Mouse (Mus musculus) heart, postnatal 0 days (tissue): ENCODE results near the gene Gm20458. TPM values are rescaled to one million over a fixed set of nuclear protein-coding genes. Genes with fewer than 3 reads are reported as not detected.

Source experiments
- ATAC-seq: fragments of 200-750 bp; cut with Nextera tagmentation; 2 replicates; pipeline ENCODE4 v1.8.0; 2017; ENCODE audit warnings: low read depth, moderate number of reproducible peaks, moderate library complexity; ENCODE audit not compliant: insufficient read depth
- DNase-seq: peaks from one replicate; pipeline ENCODE4 v3.0.0-alpha.2; 2016; ENCODE audit warnings: low spot score
- H3K27ac ChIP-seq: fragments of 300-500 bp; sonication (generic); 2 replicates; pipeline ENCODE4 v1.5.1; 2014; ENCODE audit warnings: low read depth, mild to moderate bottlenecking
- H3K27me3 ChIP-seq: fragments of 300-500 bp; sonication (generic); 2 replicates; pipeline ENCODE4 v1.6.1; 2014; ENCODE audit warnings: low read length, mixed read lengths; ENCODE audit not compliant: control insufficient read depth, insufficient read depth
- H3K36me3 ChIP-seq: fragments of 300-500 bp; sonication (generic); replicated peaks from 2 replicates; pipeline ENCODE4 v1.6.1; 2014; ENCODE audit warnings: low read length, mixed read lengths; ENCODE audit not compliant: control insufficient read depth, insufficient read depth
- H3K4me1 ChIP-seq: fragments of 300-500 bp; sonication (generic); 2 replicates; pipeline ENCODE4 v1.6.1; 2014; ENCODE audit warnings: antibody characterized with exemption; ENCODE audit not compliant: control insufficient read depth, insufficient read depth
- H3K4me2 ChIP-seq: fragments of 300-500 bp; sonication (generic); 2 replicates; pipeline ENCODE4 v1.6.1; 2014; ENCODE audit warnings: low read depth, mild to moderate bottlenecking, low read length, moderate library complexity
- H3K4me3 ChIP-seq: fragments of 300-500 bp; sonication (generic); 2 replicates; pipeline ENCODE4 v1.5.1; 2014; ENCODE audit warnings: low read depth, low read length
- H3K9ac ChIP-seq: fragments of 300-500 bp; sonication (generic); replicated peaks from 2 replicates; pipeline ENCODE4 v1.6.1; 2014; ENCODE audit warnings: low read depth, low read length, mixed read lengths
- H3K9me3 ChIP-seq: fragments of 300-500 bp; sonication (generic); replicated peaks from 2 replicates; pipeline ENCODE4 v1.6.1; 2016; ENCODE audit warnings: low read length; ENCODE audit not compliant: control insufficient read depth
- CTCF ChIP-seq: IDR thresholded peaks from 2 replicates; pipeline ENCODE4 v1.5.1; 2016; ENCODE audit warnings: antibody characterized with exemption, control low read depth, low read depth
- EP300 ChIP-seq: IDR thresholded peaks from 2 replicates; pipeline ENCODE4 v1.6.1; 2016; ENCODE audit warnings: antibody characterized with exemption, low read depth
- WGBS: fragments of 180-500 bp; shearing (Covaris S2); extraction: QIAGEN DNeasy Blood & Tissue Kit; methylation state at CpG from one replicate; pipeline ENCODE4 v1.1.7; 2014; 5-methylcytosine and 5-hydroxymethylcytosine counted together
- polyA plus RNA-seq: library from polyadenylated mRNA; unstranded; fragments of >200 nt; fragmentation: Nextera tagmentation; extraction: Ambion mirVana; gene quantifications from 2 replicates; pipeline ENCODE4 v1.2.1, GENCODE M21; 2015
- total RNA-seq: library from RNA; depleted of rRNA; stranded (reverse); fragments of >200 nt; gene quantifications from 2 replicates; pipeline ENCODE4 v1.2.3, GENCODE M21; 2014; ENCODE audit warnings: low replicate concordance; rRNA removed

Gm20458 gene
- total and polyA plus RNA-seq, 2 experiments from 2014 or later = 15.5 to 34.3 TPM

DNA sequence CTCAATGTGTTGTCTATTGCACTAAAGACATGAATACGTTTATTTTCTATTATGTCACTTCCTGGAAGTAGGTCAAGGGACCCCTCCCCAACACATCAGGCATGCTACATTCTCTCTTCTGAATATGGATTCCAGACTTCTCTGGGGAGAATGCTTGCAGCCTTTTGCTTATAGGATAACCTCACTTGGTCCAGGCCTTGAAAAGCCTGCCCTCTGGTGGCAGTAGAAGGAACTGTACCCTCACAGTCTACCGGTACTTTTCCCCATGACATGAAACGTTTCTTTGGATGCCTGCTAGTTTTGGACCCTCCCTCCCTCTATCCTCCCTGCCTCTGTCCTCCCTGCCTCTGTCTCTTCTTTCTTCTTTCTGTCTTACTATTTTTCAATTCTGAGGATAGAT lies 70.4 kb downstream of the Gm20458 start:
- Histone ChIP-seq H3K4me2 (no peak overlapping the region), H3K27me3 (no peaks in the 10 kb centered on the region), H3K9me3 (peaks cover 5% of the 10 kb centered on the region; the same call in 1 of the 2 replicates), H3K36me3 (no peaks in the 10 kb centered on the region), H3K4me3 (no peak overlapping the region), H3K27ac (no peak overlapping the region), H3K4me1 (no peaks in the 10 kb centered on the region), H3K9ac (no peak overlapping the region)
- DNase-seq (peak; percentile 70), ATAC-seq (no peak)
- peak; percentile 93 for TF ChIP-seq CTCF
- TF ChIP-seq EP300 = no peak
- WGBS = 5% methylated on average over 3 of the region's 3 CpGs

DNA sequence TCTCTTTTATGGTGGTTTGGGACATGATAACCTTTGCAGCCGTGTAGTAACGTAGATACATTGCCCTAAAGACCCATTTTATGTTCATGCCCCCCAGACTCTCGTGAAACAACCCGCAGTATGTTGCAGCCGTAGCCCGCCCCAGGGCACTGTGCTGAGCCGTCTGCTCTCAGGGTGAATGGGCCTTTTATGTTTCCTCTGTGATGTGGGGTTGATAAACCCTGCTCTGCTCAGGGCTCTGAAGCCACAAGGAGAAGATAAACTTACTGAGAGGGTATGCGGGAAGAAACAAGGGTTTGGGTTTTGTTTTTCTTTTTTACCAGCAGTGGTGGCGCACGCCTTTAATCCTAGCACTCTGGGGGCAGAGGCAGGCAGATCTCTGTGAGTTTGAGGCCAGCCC lies 73.5 kb downstream of the Gm20458 start:
- Histone ChIP-seq H3K36me3 (no peaks in the 10 kb centered on the region), H3K4me1 (no peaks in the 10 kb centered on the region), H3K9ac (no peak overlapping the region), H3K4me2 (no peak overlapping the region), H3K27ac (no peak overlapping the region), H3K4me3 (no peak overlapping the region), H3K9me3 (no peaks in the 10 kb centered on the region), H3K27me3 (no peaks in the 10 kb centered on the region; the same call in 1 of the 2 replicates)
- no peak for ATAC-seq
- DNase-seq = no peak
- no peak for TF ChIP-seq EP300
- no peak for TF ChIP-seq CTCF
- 71% methylated on average over 10 of the region's 10 CpGs for WGBS

DNA sequence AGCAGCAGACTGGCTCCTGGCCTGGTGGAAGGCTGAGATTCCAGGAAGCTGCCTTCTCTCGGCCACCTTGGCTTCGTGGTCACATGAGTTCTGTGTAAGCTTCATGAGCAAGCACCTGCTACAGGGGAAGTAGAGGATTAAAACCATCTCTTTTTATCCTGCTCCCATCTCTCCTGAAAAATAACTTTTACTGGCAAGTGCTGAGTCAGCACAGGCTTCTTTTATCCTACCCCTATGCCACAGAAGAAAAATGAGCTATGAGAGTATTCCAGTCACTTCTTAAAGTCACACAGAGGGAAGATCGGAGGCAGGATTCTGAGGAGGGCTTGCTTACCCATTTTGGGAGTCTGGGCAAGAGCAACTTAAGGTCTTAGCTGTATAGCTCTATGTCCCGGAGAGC lies 76.2 kb downstream of the Gm20458 start:
- Histone ChIP-seq H3K9ac (no peak overlapping the region), H3K9me3 (no peaks in the 10 kb centered on the region), H3K27ac (no peak overlapping the region), H3K4me2 (no peak overlapping the region), H3K36me3 (no peaks in the 10 kb centered on the region), H3K4me1 (no peaks in the 10 kb centered on the region), H3K4me3 (no peak overlapping the region), H3K27me3 (peaks cover 7% of the 10 kb centered on the region; the same call in 1 of the 2 replicates)
- ATAC-seq (no peak), DNase-seq (no peak)
- no peak for TF ChIP-seq EP300
- no peak for TF ChIP-seq CTCF
- WGBS = 72% methylated on average over 4 of the region's 4 CpGs

Other genes starting within 250 kb of the Gm20458 start
- gene Wfdc15b, start 239.3 kb upstream of the Gm20458 start, total RNA-seq = not detected in 2 replicates
- not detected in 2 replicates for gene Wfdc15b, start 239.3 kb upstream of the Gm20458 start, polyA plus RNA-seq
- not detected in 2 replicates for gene Svs2, start 222.5 kb upstream of the Gm20458 start, total RNA-seq
- gene Svs2, start 222.5 kb upstream of the Gm20458 start, polyA plus RNA-seq = not detected in 2 replicates
- not detected in 2 replicates for gene Svs3b, start 204.3 kb upstream of the Gm20458 start, total RNA-seq
- gene Svs3b, start 204.3 kb upstream of the Gm20458 start, polyA plus RNA-seq = not detected in 2 replicates
- gene Svs4, start 182.5 kb upstream of the Gm20458 start, total RNA-seq = not detected in 2 replicates
- gene Svs4, start 182.5 kb upstream of the Gm20458 start, polyA plus RNA-seq = not detected in 2 replicates
- not detected in 2 replicates for gene Svs3a, start 171.7 kb upstream of the Gm20458 start, total RNA-seq
- gene Svs3a, start 171.7 kb upstream of the Gm20458 start, polyA plus RNA-seq = not detected in 2 replicates
- gene Svs6, start 144.2 kb upstream of the Gm20458 start, total RNA-seq = not detected in 2 replicates
- gene Svs6, start 144.2 kb upstream of the Gm20458 start, polyA plus RNA-seq = not detected in 2 replicates
- not detected in 2 replicates for gene Svs5, start 128.2 kb upstream of the Gm20458 start, total RNA-seq
- gene Svs5, start 128.2 kb upstream of the Gm20458 start, polyA plus RNA-seq = not detected in 2 replicates
- gene Slpi, start 71.9 kb upstream of the Gm20458 start, total RNA-seq = not detected in 2 replicates
- 2.0 and 3.7 TPM in 2 replicates for gene Slpi, start 71.9 kb upstream of the Gm20458 start, polyA plus RNA-seq
- not detected in 2 replicates for gene Rbpjl, start 57.8 kb upstream of the Gm20458 start, total RNA-seq
- gene Rbpjl, start 57.8 kb upstream of the Gm20458 start, polyA plus RNA-seq = 0.04 and 0.05 TPM in 2 replicates
- 1.7 and 3.3 TPM in 2 replicates for gene Matn4, start 55.8 kb upstream of the Gm20458 start, total RNA-seq
- 1.1 and 1.5 TPM in 2 replicates for gene Matn4, start 55.8 kb upstream of the Gm20458 start, polyA plus RNA-seq
- 42.2 and 46.5 TPM in 2 replicates for gene Sdc4, start 17.1 kb upstream of the Gm20458 start, total RNA-seq
- 30.4 and 30.7 TPM in 2 replicates for gene Sdc4, start 17.1 kb upstream of the Gm20458 start, polyA plus RNA-seq
- 71.8 and 87.9 TPM in 2 replicates for gene Sys1, start 4.0 kb upstream of the Gm20458 start, total RNA-seq
- gene Sys1, start 4.0 kb upstream of the Gm20458 start, polyA plus RNA-seq = 37.6 and 39.1 TPM in 2 replicates
- not detected in 2 replicates for gene Trp53tg5, start 12.8 kb downstream of the Gm20458 start, total RNA-seq
- not detected in 2 replicates for gene Trp53tg5, start 12.8 kb downstream of the Gm20458 start, polyA plus RNA-seq
- 22.3 and 26.6 TPM in 2 replicates for gene Dbndd2, start 25.1 kb downstream of the Gm20458 start, total RNA-seq
- 16.8 and 16.9 TPM in 2 replicates for gene Dbndd2, start 25.1 kb downstream of the Gm20458 start, polyA plus RNA-seq
- gene Pigt, start 36.6 kb downstream of the Gm20458 start, total RNA-seq = 45.0 and 51.0 TPM in 2 replicates
- gene Pigt, start 36.6 kb downstream of the Gm20458 start, polyA plus RNA-seq = 30.9 and 32.0 TPM in 2 replicates
- gene Wfdc2, start 101.4 kb downstream of the Gm20458 start, total RNA-seq = 2.9 and 8.5 TPM in 2 replicates
- gene Wfdc2, start 101.4 kb downstream of the Gm20458 start, polyA plus RNA-seq = 0.74 and 23.0 TPM in 2 replicates
- not detected in 2 replicates for gene Spint3, start 112.5 kb downstream of the Gm20458 start, total RNA-seq
- gene Spint3, start 112.5 kb downstream of the Gm20458 start, polyA plus RNA-seq = not detected in 2 replicates
- not detected in 2 replicates for gene Wfdc6a, start 124.5 kb downstream of the Gm20458 start, total RNA-seq
- 0.25 and 0.30 TPM in 2 replicates for gene Wfdc6a, start 124.5 kb downstream of the Gm20458 start, polyA plus RNA-seq
- gene Eppin, start 132.6 kb downstream of the Gm20458 start, total RNA-seq = not detected in 2 replicates
- not detected in 2 replicates for gene Eppin, start 132.6 kb downstream of the Gm20458 start, polyA plus RNA-seq
- gene Wfdc6b, start 152.6 kb downstream of the Gm20458 start, total RNA-seq = not detected in 2 replicates
- not detected in 2 replicates for gene Wfdc6b, start 152.6 kb downstream of the Gm20458 start, polyA plus RNA-seq
- gene Wfdc8, start 152.7 kb downstream of the Gm20458 start, total RNA-seq = not detected in 2 replicates
- gene Wfdc8, start 152.7 kb downstream of the Gm20458 start, polyA plus RNA-seq = not detected in 2 replicates
- not detected in 2 replicates for gene Wfdc16, start 177.8 kb downstream of the Gm20458 start, total RNA-seq
- gene Wfdc16, start 177.8 kb downstream of the Gm20458 start, polyA plus RNA-seq = not detected in 2 replicates
- not detected in 2 replicates for gene Wfdc10, start 195.1 kb downstream of the Gm20458 start, total RNA-seq
- not detected in 2 replicates for gene Wfdc10, start 195.1 kb downstream of the Gm20458 start, polyA plus RNA-seq
- gene Wfdc9, start 195.6 kb downstream of the Gm20458 start, total RNA-seq = not detected in 2 replicates
- gene Wfdc9, start 195.6 kb downstream of the Gm20458 start, polyA plus RNA-seq = not detected in 2 replicates
- not detected in 2 replicates for gene Wfdc11, start 213.1 kb downstream of the Gm20458 start, total RNA-seq
- not detected in 2 replicates for gene Wfdc11, start 213.1 kb downstream of the Gm20458 start, polyA plus RNA-seq
- not detected in 2 replicates for gene Wfdc13, start 224.1 kb downstream of the Gm20458 start, total RNA-seq
- gene Wfdc13, start 224.1 kb downstream of the Gm20458 start, polyA plus RNA-seq = not detected in 2 replicates
- not detected in 2 replicates for gene Spint4, start 237.5 kb downstream of the Gm20458 start, total RNA-seq
- gene Spint4, start 237.5 kb downstream of the Gm20458 start, polyA plus RNA-seq = not detected in 2 replicates